Mouse (Mus musculus) heart, embryonic 10.5 days (tissue): ENCODE data around the gene Sema3g. TPM values are rescaled to one million over a fixed set of nuclear protein-coding genes. Genes with fewer than 3 reads are reported as not detected.

Experiments
- DNase-seq: peaks from one replicate; pipeline ENCODE4 v3.0.0-alpha.2; 2017; ENCODE audit warnings: low spot score
- H3K27ac ChIP-seq: fragments of 300-500 bp; sonication (generic); 2 replicates; pipeline ENCODE4 v1.5.1; 2016; ENCODE audit warnings: mild to moderate bottlenecking
- H3K27me3 ChIP-seq: fragments of 300-500 bp; sonication (generic); 2 replicates; pipeline ENCODE4 v1.6.1; 2016; ENCODE audit warnings: mild to moderate bottlenecking; ENCODE audit not compliant: poor library complexity, insufficient read depth, severe bottlenecking
- H3K36me3 ChIP-seq: fragments of 300-500 bp; sonication (generic); 2 replicates; pipeline ENCODE4 v1.6.1; 2016; ENCODE audit warnings: mild to moderate bottlenecking, moderate library complexity
- H3K4me1 ChIP-seq: fragments of 300-500 bp; sonication (generic); 2 replicates; pipeline ENCODE4 v1.6.1; 2016; ENCODE audit warnings: mild to moderate bottlenecking
- H3K4me3 ChIP-seq: fragments of 300-500 bp; sonication (generic); 2 replicates; pipeline ENCODE4 v1.5.1; 2016; ENCODE audit warnings: mild to moderate bottlenecking, moderate library complexity
- H3K9me3 ChIP-seq: fragments of 300-500 bp; sonication (generic); 2 replicates; pipeline ENCODE4 v1.6.1; 2016; ENCODE audit warnings: mild to moderate bottlenecking, moderate library complexity
- WGBS: fragments of 180-500 bp; shearing (Covaris S2); methylation state at CpG from one replicate; pipeline ENCODE4 v1.1.7; 2016; 5-methylcytosine and 5-hydroxymethylcytosine counted together
- polyA plus RNA-seq: library from polyadenylated mRNA; unstranded; fragments of >200 nt; fragmentation: Nextera tagmentation; extraction: Ambion mirVana; gene quantifications from 2 replicates; pipeline ENCODE4 v1.2.1, GENCODE M21; 2016

Gene Sema3g
- polyA plus RNA-seq, 1 experiment from 2014 or later = 0.54 TPM

GRCm38 (mm10) chr14:31215157-31216002 is 2.3 kb upstream of the Sema3g start:
- 0 out of 2 replicates have a peak overlapping the region, but pooled peaks have one; percentile 13 for H3K4me3 ChIP-seq
- no peak for DNase-seq
- no peaks in the 10 kb centered on the region for H3K9me3 ChIP-seq
- peaks cover 23% of the 10 kb centered on the region for H3K36me3 ChIP-seq
- peaks cover 76% of the 10 kb centered on the region for H3K4me1 ChIP-seq
- peak overlapping the region; percentile 74; the same call in 1 of the 2 replicates for H3K27ac ChIP-seq
- 29% methylated on average over 15 of the region's 15 CpGs for WGBS
- H3K27me3 ChIP-seq = no peaks in the 10 kb centered on the region

DNA sequence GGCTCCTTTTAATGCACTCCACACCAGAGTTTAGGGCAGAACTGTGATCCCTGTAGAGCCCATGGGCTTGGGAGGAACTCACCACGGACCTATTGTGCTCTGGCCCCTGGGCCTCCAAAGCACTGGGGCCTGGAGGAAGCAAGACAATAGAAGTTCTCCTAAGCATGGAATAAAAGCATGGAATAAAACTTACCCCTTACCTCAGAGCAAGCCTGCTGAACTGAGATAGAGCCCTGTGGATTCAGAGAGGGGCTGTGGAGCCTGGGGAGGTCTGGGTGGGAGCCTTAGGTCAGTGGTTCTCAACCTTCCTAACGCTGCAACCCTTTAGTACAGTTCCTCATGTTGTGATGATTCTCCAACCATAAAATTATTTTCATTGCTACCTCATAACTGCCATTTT is 814 bp upstream of the Sema3g start, which contains the start of gene Nisch:
TSS of gene Nisch (minus strand) at position 101 of the 400 bp plus-strand sequence.
- 75% methylated on average over 2 of the region's 2 CpGs for WGBS
- Histone ChIP-seq H3K4me1 (peaks cover 71% of the 10 kb centered on the region), H3K27ac (peak within 1 kb of the TSS; percentile 82), H3K4me3 (peak within 1 kb of the TSS; percentile 41), H3K9me3 (no peaks in the 10 kb centered on the region), H3K27me3 (0 out of 2 replicates have a peak, but pooled peaks cover 10% of the 10 kb centered on the region), H3K36me3 (peaks cover 10% of the 10 kb centered on the region)
- no peak for DNase-seq

GRCm38 (mm10) chr14:31226978-31227377 is 9.3 kb downstream of the Sema3g start:
- H3K27ac ChIP-seq = peak overlapping the region; percentile 44; the same call in 1 of the 2 replicates

GRCm38 (mm10) chr14:31228234-31228633 is 10.6 kb downstream of the Sema3g start:
- H3K27ac ChIP-seq = peak overlapping the region; percentile 37; the same call in 1 of the 2 replicates

More at GRCm38 (mm10) chr14:31226978-31227377, 9.3 kb downstream of the Sema3g start:
- Histone ChIP-seq H3K4me3 (no peak overlapping the region), H3K9me3 (no peaks in the 10 kb centered on the region), H3K36me3 (peaks cover 3% of the 10 kb centered on the region; the same call in 1 of the 2 replicates), H3K27me3 (no peaks in the 10 kb centered on the region), H3K4me1 (peaks cover 65% of the 10 kb centered on the region)
- WGBS = 72% methylated on average over 4 of the region's 4 CpGs
- no peak for DNase-seq

GRCm38 (mm10) chr14:31230442-31230841 is 12.8 kb downstream of the Sema3g start:
- DNase-seq = no peak
- Histone ChIP-seq H3K27me3 (no peaks in the 10 kb centered on the region), H3K9me3 (no peaks in the 10 kb centered on the region), H3K4me3 (no peak overlapping the region), H3K36me3 (no peaks in the 10 kb centered on the region), H3K4me1 (peaks cover 71% of the 10 kb centered on the region), H3K27ac (peak overlapping the region; percentile 59)
- WGBS = 49% methylated on average over 8 of the region's 8 CpGs

More at GRCm38 (mm10) chr14:31228234-31228633, 10.6 kb downstream of the Sema3g start:
- WGBS = 43% methylated on average over 6 of the region's 6 CpGs
- Histone ChIP-seq H3K4me3 (no peak overlapping the region), H3K36me3 (peaks cover 3% of the 10 kb centered on the region; the same call in 1 of the 2 replicates), H3K9me3 (no peaks in the 10 kb centered on the region), H3K27me3 (no peaks in the 10 kb centered on the region), H3K4me1 (peaks cover 70% of the 10 kb centered on the region)
- DNase-seq = peak; percentile 69

DNA sequence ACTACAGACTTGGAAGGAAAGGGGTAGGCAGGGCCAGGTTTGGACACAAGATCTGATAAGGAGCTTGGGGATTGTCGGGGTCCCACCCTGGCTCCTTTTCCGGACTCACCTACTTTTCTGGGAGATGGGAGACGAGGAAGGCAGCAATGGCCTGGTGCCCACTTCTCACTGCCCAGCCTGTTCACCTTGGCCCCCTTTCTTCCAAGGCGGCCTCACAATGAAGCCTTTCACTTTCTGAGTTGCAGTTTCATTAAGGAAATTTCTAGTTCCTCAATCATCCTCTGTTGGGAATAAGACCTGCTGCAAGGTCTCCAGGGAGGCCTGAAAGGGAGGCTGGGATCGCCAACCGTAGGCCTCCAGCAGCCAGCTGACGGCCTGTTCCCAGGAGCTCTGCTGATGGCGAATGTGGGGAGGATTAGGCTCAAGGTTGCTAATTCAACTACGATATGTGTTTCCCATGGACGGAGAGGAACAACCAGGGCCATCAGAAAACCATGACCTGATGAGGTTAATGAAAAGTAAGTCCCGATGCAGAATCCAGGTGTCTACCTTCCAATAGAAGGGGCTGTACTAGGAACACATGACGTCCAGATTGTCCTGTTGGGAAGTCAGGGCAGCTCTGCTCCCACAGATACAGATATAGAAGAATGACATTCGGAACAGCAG is 14.9 kb downstream of the Sema3g start:
- Histone ChIP-seq H3K27ac (peak overlapping the region; percentile 52; the same call in 1 of the 2 replicates), H3K36me3 (no peaks in the 10 kb centered on the region), H3K27me3 (no peaks in the 10 kb centered on the region), H3K4me3 (no peak overlapping the region), H3K9me3 (no peaks in the 10 kb centered on the region), H3K4me1 (peaks cover 62% of the 10 kb centered on the region)
- no peak for DNase-seq
- 68% methylated on average over 13 of the region's 13 CpGs for WGBS

DNA sequence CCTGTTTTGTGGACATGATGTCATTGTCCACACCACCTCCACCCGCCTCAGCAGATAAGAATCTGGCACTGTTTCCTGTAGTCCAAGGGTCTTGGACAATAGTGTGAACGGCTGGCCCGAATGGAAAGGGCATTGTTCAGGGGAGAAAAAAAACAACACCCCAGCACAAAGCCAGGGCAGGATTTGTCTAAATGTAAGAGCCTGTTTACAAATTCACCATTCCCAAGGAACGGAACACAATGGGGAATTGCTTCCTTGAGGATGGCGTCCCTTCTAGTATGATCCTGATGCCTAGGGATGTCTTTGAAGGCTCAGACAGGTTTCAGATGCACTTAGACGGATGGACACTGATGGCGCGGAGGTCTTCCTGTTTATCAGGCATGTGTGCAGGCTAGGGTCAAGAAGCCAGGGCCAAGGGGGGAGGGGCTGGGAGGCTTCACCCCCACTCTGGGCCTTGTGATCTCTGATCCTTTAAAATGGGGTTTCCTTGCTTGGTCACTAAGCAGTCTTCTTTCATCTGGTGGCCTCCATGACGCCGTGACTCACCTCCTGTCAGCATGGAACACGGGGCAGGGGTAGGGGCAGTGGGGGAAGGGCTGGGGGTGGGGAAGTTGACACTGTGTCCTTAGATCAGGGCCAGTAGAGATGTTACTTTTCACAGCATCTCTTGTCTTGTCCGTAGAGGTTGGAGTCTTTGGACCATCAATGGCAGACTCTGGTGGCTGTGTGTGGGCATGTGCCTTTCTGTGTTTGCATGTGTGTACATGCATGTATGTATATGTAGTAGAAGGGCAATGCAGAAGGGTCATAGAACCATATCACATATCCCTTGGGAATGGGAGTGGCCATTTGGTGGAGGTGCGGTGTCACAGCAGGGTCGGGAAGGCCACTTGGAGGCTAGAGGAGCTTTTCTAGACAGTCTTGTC is 15.7 kb downstream of the Sema3g start:
- H3K36me3 ChIP-seq = no peaks in the 10 kb centered on the region
- H3K4me3 ChIP-seq = no peak overlapping the region
- WGBS = 59% methylated on average over 14 of the region's 14 CpGs
- H3K9me3 ChIP-seq = no peaks in the 10 kb centered on the region
- DNase-seq = no peak
- peaks cover 54% of the 10 kb centered on the region for H3K4me1 ChIP-seq
- peak overlapping the region; percentile 23; the same call in 1 of the 2 replicates for H3K27ac ChIP-seq
- H3K27me3 ChIP-seq = no peaks in the 10 kb centered on the region

DNA sequence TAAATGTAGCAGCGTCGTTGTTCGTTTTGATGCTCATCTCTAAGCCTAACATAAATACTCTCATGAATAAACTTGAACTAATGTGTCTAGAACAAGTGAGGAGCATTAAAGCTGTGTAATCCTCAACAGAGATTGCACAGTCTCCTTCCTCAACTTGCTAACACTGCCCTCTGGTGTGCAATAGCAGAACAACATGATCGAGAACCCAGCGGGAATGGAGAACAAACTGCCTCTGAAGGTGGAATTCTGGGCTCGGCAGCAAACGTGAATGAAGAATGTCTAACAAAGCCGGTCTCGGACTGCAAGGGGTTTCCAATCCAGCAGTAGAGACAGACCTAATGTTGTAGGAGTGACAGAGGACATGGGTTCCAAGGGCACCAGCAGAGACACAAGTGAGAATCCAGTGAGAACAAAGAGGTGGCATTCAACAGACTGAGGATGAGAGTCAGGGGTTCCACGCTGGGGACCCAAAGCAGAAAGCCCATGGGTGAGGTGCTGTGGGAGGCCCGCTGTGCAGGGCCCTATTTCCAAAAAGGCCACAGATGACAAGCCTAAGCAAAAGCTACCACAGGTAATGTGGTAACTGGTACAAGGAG is 16.4 kb downstream of the Sema3g start:
- peak overlapping the region; percentile 23; the same call in 1 of the 2 replicates for H3K27ac ChIP-seq

GRCm38 (mm10) chr14:31237101-31237882 is 19.6 kb downstream of the Sema3g start:
- H3K36me3 ChIP-seq = no peaks in the 10 kb centered on the region
- H3K27me3 ChIP-seq = no peaks in the 10 kb centered on the region
- 79% methylated on average over 7 of the region's 7 CpGs for WGBS
- H3K27ac ChIP-seq = no peak overlapping the region
- no peaks in the 10 kb centered on the region for H3K9me3 ChIP-seq
- H3K4me1 ChIP-seq = peaks cover 20% of the 10 kb centered on the region
- H3K4me3 ChIP-seq = no peak overlapping the region
- no peak for DNase-seq

More for the DNA sequence above, 16.4 kb downstream of the Sema3g start:
- Histone ChIP-seq H3K9me3 (no peaks in the 10 kb centered on the region), H3K27me3 (no peaks in the 10 kb centered on the region), H3K4me3 (no peak overlapping the region; the same call in 1 of the 2 replicates), H3K36me3 (no peaks in the 10 kb centered on the region), H3K4me1 (peaks cover 46% of the 10 kb centered on the region)
- DNase-seq = no peak
- 14% methylated on average over 11 of the region's 11 CpGs for WGBS

DNA sequence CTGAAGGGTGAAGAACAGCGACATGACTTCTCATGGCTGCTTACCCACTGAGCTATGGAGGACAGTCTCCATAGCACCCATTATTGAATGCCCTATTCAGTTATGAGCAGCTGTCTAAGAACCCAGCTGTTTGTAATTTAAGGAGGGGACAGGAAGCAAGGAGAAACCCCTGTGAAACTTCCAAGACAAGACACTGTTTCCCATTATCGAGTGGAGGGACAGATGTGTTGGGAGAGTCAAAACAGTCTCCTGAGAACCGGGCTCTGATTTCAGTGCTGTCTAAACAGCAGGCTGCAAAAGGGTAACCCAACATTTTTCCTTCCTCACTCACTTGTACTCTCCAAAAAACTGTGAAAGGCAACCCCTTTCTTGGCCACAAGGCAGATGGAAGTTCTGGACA is 22.9 kb downstream of the Sema3g start:
- H3K4me1 ChIP-seq = no peaks in the 10 kb centered on the region
- H3K36me3 ChIP-seq = no peaks in the 10 kb centered on the region
- H3K27me3 ChIP-seq = no peaks in the 10 kb centered on the region
- WGBS = 73% methylated on average over 3 of the region's 3 CpGs
- H3K4me3 ChIP-seq = no peak overlapping the region
- no peak overlapping the region for H3K27ac ChIP-seq
- DNase-seq = no peak
- H3K9me3 ChIP-seq = no peaks in the 10 kb centered on the region

DNA sequence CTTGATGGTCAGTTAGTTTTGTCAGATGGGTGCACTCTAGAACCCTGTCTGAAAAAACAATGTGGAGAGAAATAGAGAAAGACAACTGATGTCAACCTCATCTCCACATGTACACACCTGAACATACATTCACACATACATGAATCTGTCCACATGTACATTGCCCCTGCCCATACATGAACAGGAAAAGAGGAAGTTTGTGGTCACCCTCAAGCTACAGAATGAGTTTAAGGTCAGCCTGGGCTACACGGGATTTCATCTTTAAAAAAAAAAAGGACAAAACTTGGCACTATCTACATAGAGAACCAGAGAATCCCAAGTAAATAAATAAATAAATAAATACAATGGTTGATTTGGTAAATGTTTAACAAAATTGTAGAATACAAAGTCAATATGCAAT is 27.1 kb downstream of the Sema3g start:
- peaks cover 8% of the 10 kb centered on the region; the same call in 1 of the 2 replicates for H3K4me1 ChIP-seq
- no peaks in the 10 kb centered on the region for H3K27me3 ChIP-seq
- H3K4me3 ChIP-seq = no peak overlapping the region
- H3K27ac ChIP-seq = no peak overlapping the region
- WGBS = 81% methylated on average over 1 of the region's 1 CpGs
- H3K9me3 ChIP-seq = no peaks in the 10 kb centered on the region
- no peaks in the 10 kb centered on the region for H3K36me3 ChIP-seq
- no peak for DNase-seq
